Mouse (Mus musculus): ENCODE results near the gene Glud1. TPM values are rescaled to one million over a fixed set of nuclear protein-coding genes. Genes with fewer than 3 reads are reported as not detected.

The Glud1 gene
- polyA plus RNA-seq, 1 experiment from 2014 or later = 263 TPM

DNA sequence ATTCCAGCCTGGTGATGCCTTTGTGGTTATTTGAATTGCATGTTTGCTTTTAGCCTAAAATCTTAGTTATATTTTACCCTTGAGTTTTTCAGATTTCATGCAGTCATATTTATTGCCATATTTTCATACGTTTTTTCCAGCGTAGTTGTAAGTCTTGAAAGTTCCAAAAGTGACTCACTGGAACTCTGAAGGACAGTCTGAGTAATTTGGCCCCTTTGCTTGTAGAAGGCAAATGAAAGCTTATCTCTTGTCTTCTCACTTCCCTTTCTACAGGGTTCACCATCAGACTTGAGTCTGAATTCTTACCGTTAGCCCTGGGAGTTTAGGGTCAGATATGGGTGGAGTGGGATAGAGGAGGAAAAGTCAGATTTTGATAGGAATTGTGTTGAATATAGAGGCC lies 16.1 kb downstream of the Glud1 start:
- DNase-seq (ENCODE audit: low read depth, low spot score) (no peak), ATAC-seq (no peak)
- TF ChIP-seq CTCF (IDR thresholded peaks at IDR 0.05) = no peak
- ChIA-PET CTCF (no interaction called here), POLR2A (no interaction called here)
- no peaks in the 10 kb centered on the region for H3K27me3 ChIP-seq
- in situ Hi-C loops (cut with MboI; ENCODE audit: low pct_unique_long_range_greater_than_20kb) = no loop called here

DNA sequence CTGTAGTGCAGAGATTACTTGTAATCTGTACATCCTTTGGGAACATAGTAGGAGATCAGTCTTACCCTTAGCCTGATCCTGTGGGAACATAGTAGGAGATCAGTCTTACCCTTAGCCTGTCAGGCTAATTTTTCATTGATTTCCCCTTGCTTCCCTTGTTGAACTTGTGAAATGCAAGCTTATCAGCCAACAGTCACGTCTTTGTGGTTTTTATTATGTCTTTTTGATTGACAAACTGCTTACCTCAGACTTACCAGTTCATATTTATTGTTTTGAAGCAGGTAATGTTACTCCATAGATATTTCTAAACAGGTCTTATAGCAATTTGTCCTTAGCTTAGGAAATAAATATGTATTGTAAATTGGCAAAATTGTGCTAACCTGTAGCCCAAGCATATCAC lies 17.1 kb downstream of the Glud1 start:
- DNase-seq (ENCODE audit: low read depth, low spot score) (no peak), ATAC-seq (no peak)
- no peaks in the 10 kb centered on the region for H3K27me3 ChIP-seq
- no peak for TF ChIP-seq CTCF (IDR thresholded peaks at IDR 0.05)
- POLR2A ChIA-PET = no interaction called here
- in situ Hi-C loops (cut with MboI; ENCODE audit: low pct_unique_long_range_greater_than_20kb) = no loop called here
- CTCF ChIA-PET = no interaction called here

DNA sequence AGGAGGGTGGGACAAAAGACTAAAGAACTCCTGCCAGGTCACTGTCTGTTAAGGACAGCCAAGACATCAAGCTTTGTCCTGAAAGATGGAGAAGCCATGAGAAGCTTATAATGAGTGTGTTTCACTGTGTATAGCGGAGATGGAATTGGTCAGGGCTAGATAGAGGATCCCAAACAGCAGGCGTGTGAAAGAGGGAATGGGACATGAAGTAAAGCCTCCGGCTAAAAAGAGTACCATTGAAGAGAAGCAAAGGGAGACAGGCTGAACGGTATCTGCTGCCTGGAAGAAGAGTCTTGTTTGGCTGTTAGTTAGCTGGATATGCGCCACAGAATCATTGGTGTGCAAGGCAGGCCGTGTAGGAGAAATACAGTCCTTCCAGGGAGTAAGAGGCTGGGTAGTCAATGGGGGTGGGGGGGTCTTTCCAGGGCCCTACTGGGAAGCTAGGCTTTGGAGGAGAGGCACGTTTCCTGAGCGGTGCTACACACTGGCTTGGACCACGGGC lies 20.2 kb downstream of the Glud1 start:
- ATAC-seq = no peak
- no peak for TF ChIP-seq CTCF (IDR thresholded peaks at IDR 0.05)
- DNase-seq (ENCODE audit: low read depth, low spot score) = no peak
- no peaks in the 10 kb centered on the region for H3K27me3 ChIP-seq
- CTCF ChIA-PET = interaction anchor here (1.2 to 1.7 kb wide), 5 partner anchors 10 to 48 kb away, joined by 3 to 8 read pairs (median 6); no protein-coding TSS in a partner anchor
- POLR2A ChIA-PET = interaction anchor here (1.1 kb wide), 1 partner anchor 13 kb away, joined by 3 read pairs; no protein-coding TSS in a partner anchor
- in situ Hi-C loops (cut with MboI; ENCODE audit: low pct_unique_long_range_greater_than_20kb) = no loop called here

DNA sequence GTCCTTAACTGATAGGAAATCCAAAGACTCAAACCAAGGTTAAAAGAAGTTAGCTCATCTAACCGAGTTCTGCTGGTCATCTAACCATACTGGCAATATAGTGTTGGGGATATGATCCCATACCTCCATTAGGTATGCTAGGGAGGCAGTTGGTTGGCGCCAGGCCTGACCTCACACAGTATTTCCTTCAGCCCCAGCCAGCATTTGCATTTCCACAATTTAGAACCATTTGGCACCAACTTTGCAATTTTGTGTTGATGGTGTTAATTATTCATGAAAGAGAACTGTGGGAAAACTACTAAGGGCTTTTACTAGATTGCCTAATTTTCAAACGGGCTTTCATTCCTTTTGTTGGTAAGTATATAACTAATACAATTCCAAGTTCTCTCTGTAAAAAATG lies 21.4 kb downstream of the Glud1 start:
- ChIA-PET CTCF (interaction anchor here (1.2 to 1.7 kb wide), 2 partner anchors 13 to 32 kb away, joined by 4 to 6 read pairs; no protein-coding TSS in a partner anchor), POLR2A (no interaction called here)
- TF ChIP-seq CTCF (IDR thresholded peaks at IDR 0.05) = no peak
- in situ Hi-C loops (cut with MboI; ENCODE audit: low pct_unique_long_range_greater_than_20kb) = no loop called here
- ATAC-seq = no peak
- no peak for DNase-seq (ENCODE audit: low read depth, low spot score)
- H3K27me3 ChIP-seq = no peaks in the 10 kb centered on the region

DNA sequence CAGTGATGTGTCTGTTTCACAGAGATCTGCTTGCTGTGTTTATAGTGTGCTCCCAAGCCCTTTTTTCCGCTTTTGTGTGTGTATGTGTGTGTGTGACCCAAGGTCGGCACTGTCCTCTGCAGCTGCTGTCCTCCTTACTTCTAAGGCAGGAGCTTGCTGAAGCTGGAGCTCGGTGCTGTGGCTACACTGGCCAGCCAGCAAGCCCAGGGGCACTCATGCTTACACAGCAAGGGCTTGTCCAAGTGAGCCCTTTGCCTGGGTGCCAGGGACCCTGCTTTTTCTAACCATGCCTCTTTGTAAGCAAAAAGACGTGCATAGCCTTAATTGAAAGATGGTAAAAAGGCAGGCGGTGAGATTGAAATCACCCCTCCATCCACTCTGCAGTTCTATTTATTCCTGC lies 21.9 kb downstream of the Glud1 start:
- no peak for TF ChIP-seq CTCF (IDR thresholded peaks at IDR 0.05)
- no peak for DNase-seq (ENCODE audit: low read depth, low spot score)
- ATAC-seq = no peak
- in situ Hi-C loops (cut with MboI; ENCODE audit: low pct_unique_long_range_greater_than_20kb) = no loop called here
- no peaks in the 10 kb centered on the region for H3K27me3 ChIP-seq
- ChIA-PET POLR2A (no interaction called here), CTCF (no interaction called here)

DNA sequence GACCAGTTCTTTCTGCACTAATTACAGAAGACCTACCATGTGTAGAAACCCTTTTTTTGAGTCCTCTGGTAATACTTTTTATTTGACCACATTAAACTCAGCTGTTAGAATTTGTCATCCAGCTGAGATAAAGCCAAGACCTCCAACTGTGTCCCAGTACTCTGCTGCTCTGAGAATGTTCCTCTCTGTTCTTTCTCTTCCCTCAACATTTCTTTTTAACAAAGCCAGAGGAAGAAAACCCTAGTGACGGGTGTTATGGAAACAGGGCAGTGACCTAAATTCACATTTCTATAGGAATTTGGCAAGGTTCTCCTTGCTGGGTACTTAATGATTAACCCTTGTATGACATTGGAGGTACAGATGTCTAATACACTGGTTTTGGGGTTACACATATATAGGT lies 28.9 kb downstream of the Glud1 start:
- CTCF ChIA-PET = interaction anchor here (1.0 kb wide), 1 partner anchor 8 kb away, joined by 3 read pairs; no protein-coding TSS in a partner anchor

DNA sequence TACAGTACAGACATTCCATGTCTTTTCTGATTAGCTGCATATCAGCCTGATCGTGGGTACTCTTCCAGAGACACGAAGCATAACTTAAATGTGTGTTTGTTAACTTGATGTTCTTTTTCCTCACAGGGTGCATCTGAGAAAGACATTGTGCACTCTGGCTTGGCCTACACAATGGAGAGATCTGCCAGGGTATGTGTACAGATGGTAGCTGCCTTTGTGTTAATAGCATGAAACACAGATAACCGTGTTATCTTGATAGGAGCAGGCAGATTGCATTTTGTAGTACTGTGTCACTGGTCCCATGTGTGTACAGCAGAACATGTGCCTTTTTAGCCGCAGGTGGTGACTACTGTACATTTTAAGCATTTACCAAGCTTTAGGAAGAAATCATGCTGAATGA lies 31.5 kb downstream of the Glud1 start:
- in situ Hi-C loops (cut with MboI; ENCODE audit: low pct_unique_long_range_greater_than_20kb) = no loop called here
- H3K27me3 ChIP-seq = no peaks in the 10 kb centered on the region
- DNase-seq (ENCODE audit: low read depth, low spot score) = no peak
- CTCF ChIA-PET = interaction anchor here (1.5 to 1.8 kb wide), 2 partner anchors 9 to 12 kb away, joined by 4 to 8 read pairs; no protein-coding TSS in a partner anchor
- TF ChIP-seq CTCF (IDR thresholded peaks at IDR 0.05) = no peak
- POLR2A ChIA-PET = no interaction called here
- ATAC-seq = no peak

More for the DNA sequence above, 28.9 kb downstream of the Glud1 start:
- no peaks in the 10 kb centered on the region for H3K27me3 ChIP-seq
- in situ Hi-C loops (cut with MboI; ENCODE audit: low pct_unique_long_range_greater_than_20kb) = no loop called here
- no peak for DNase-seq (ENCODE audit: low read depth, low spot score)
- no peak for ATAC-seq
- POLR2A ChIA-PET = no interaction called here
- TF ChIP-seq CTCF (IDR thresholded peaks at IDR 0.05) = no peak

DNA sequence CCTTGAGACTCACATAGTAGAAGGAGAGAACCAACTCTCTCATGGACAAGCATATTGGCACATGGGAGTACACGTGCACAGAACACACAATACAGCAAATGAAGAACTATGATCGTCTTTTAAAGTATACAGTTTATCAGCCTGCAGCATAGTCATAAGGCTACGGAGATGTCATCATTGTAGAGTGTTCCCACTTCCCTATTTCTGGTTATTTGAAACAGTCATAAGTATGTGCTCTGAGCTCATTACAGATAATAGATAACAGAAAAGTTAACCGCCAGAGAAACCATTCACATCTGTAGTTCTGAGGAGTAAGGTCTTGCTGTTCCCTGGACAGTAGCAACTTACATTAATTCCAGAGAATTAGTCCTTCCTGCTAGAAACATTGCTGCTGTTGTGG lies 32.6 kb downstream of the Glud1 start:
- no peaks in the 10 kb centered on the region for H3K27me3 ChIP-seq
- in situ Hi-C loops (cut with MboI; ENCODE audit: low pct_unique_long_range_greater_than_20kb) = no loop called here
- ATAC-seq = no peak
- no peak for TF ChIP-seq CTCF (IDR thresholded peaks at IDR 0.05)
- no peak for DNase-seq (ENCODE audit: low read depth, low spot score)
- POLR2A ChIA-PET = no interaction called here
- CTCF ChIA-PET = no interaction called here

DNA sequence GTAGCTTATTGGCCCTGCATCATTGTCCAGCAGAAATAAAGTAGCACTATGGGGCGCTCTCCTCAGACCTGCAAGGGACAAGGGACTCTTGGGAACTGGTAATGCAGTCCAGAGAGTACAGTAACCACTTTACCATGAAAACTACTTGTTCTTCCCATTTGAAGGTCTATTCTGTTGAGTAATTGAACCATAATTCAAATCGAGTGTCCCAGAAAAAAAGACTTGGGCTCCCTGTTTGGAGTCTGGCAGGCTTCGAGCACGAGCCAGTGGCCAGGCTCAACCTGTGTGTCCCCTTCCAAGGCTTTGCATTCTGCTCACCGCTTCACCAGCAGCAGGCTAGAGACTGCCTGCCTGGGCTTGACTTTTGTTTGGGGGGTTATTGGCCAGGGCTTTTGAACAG lies 33.8 kb downstream of the Glud1 start:
- ChIA-PET POLR2A (no interaction called here), CTCF (no interaction called here)
- in situ Hi-C loops (cut with MboI; ENCODE audit: low pct_unique_long_range_greater_than_20kb) = no loop called here
- H3K27me3 ChIP-seq = no peaks in the 10 kb centered on the region
- ATAC-seq (no peak), DNase-seq (ENCODE audit: low read depth, low spot score) (no peak)
- TF ChIP-seq CTCF (IDR thresholded peaks at IDR 0.05) = no peak

DNA sequence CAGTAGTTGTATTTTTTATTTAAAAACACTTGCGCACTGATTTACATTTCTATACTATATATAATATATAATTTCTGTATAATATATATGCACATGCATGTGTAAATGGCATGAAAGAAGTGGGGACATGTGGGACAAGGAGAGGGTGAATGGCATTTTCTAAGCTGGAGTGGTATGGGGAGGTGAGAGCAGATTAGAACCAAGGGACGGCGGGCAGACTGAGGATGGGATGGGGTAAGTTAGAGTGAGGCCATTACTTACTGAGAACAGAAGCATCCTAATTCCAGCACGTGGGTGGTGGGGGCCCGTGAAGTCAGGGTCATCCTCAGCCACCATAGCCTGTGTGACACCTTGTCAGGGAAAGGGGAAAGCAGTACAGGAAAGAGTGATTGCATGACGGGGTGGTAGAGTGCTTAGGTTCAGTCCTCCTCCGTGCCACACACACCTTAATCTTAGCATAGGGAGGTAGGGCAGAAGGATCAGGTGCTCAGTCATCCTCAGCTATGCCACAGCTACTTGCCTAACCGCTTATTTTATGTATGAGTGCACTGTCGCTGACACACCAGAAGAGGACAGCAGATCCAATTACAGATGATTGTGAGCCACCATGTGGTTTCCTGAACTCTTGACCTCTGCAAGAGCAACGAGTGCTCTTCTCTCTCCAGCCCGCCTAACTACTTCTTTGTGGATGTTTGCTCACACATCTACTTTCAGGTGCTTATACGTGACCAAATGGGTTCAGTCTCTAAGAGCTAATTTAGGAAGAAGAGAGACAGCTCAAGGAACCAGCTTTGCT lies 35.4 kb downstream of the Glud1 start:
- H3K27me3 ChIP-seq = no peaks in the 10 kb centered on the region
- ChIA-PET CTCF (no interaction called here), POLR2A (no interaction called here)
- ATAC-seq (no peak), DNase-seq (ENCODE audit: low read depth, low spot score) (no peak)
- in situ Hi-C loops (cut with MboI; ENCODE audit: low pct_unique_long_range_greater_than_20kb) = no loop called here
- no peak for TF ChIP-seq CTCF (IDR thresholded peaks at IDR 0.05)

DNA sequence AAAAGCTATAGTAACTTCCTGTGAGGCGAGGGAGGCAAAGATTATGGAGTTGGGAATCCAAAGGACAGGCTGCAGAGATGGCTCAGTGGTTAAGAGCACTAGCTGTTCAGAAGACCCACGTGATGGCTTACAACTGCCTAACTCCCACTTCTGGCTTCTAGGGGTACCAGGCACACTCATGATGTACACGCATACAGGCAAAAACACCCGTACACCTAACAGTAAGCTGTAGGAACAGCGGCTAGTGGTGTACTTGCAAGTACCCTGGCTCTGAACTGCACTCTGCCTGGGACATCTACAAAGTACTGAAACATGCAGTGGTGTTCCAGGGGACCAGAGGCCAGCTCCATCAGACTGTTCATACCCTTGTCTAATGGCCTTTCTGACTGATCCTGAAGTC lies 36.6 kb downstream of the Glud1 start:
- ChIA-PET CTCF (interaction anchor here (1.4 to 1.8 kb wide), 3 partner anchors 8 to 15 kb away, joined by 3 to 5 read pairs (median 3); no protein-coding TSS in a partner anchor), POLR2A (no interaction called here)
- no peak for ATAC-seq
- in situ Hi-C loops (cut with MboI; ENCODE audit: low pct_unique_long_range_greater_than_20kb) = no loop called here
- no peak for DNase-seq (ENCODE audit: low read depth, low spot score)
- H3K27me3 ChIP-seq = no peaks in the 10 kb centered on the region
- TF ChIP-seq CTCF (IDR thresholded peaks at IDR 0.05) = no peak
